Mouse (Mus musculus): ENCODE results near the gene Trappc1.
"Not testable (repeated sequence)": the region's sequence is repeated elsewhere in the genome, so short reads cannot be mapped to it uniquely, and the experiment has no call there.

Gene Trappc1

GRCm38 (mm10) chr11:69323667-69324111, at the start of gene Trappc1, which contains the start of gene Cntrob:
TSS of gene Trappc1 (plus strand) at chr11:69323980.
TSS of gene Cntrob (minus strand) at chr11:69323775.
- peak; percentile 100 for DNase-seq (ENCODE audit: low read depth, low spot score)

GRCm38 (mm10) chr11:69275650-69276049, 48.1 kb upstream of the Trappc1 start:
- no peak for DNase-seq (ENCODE audit: low read depth, low spot score)

- no peak for DNase-seq (ENCODE audit: low read depth, low spot score)
Measured at GRCm38 (mm10) chr11:69276081-69276480, 47.7 kb upstream of the Trappc1 start.

GRCm38 (mm10) chr11:69277267-69277666, 46.5 kb upstream of the Trappc1 start:
- DNase-seq (ENCODE audit: low read depth, low spot score), result no peak

GRCm38 (mm10) chr11:69291111-69291510, 32.7 kb upstream of the Trappc1 start:
- no peak for DNase-seq (ENCODE audit: low read depth, low spot score)

GRCm38 (mm10) chr11:69295286-69295685, 28.5 kb upstream of the Trappc1 start:
- no peak for DNase-seq (ENCODE audit: low read depth, low spot score)

GRCm38 (mm10) chr11:69297799-69298198, 26.0 kb upstream of the Trappc1 start:
- no peak for DNase-seq (ENCODE audit: low read depth, low spot score)

GRCm38 (mm10) chr11:69298231-69298630, 25.5 kb upstream of the Trappc1 start:
- no peak for DNase-seq (ENCODE audit: low read depth, low spot score)

GRCm38 (mm10) chr11:69302817-69303216, 21.0 kb upstream of the Trappc1 start:
- no peak for DNase-seq (ENCODE audit: low read depth, low spot score)

GRCm38 (mm10) chr11:69305291-69305690, 18.5 kb upstream of the Trappc1 start:
- DNase-seq (ENCODE audit: low read depth, low spot score), result no peak

- DNase-seq (ENCODE audit: low read depth, low spot score), result no peak
Measured at GRCm38 (mm10) chr11:69306039-69306438, 17.7 kb upstream of the Trappc1 start.

- no peak for DNase-seq (ENCODE audit: low read depth, low spot score)
Measured at GRCm38 (mm10) chr11:69311266-69311665, 12.5 kb upstream of the Trappc1 start.

- DNase-seq (ENCODE audit: low read depth, low spot score), result no peak
Measured at GRCm38 (mm10) chr11:69316361-69316760, 7.4 kb upstream of the Trappc1 start.

GRCm38 (mm10) chr11:69318000-69318399, 5.8 kb upstream of the Trappc1 start:
- not testable (repeated sequence) for DNase-seq (ENCODE audit: low read depth, low spot score)

- no peak for DNase-seq (ENCODE audit: low read depth, low spot score)
Measured at GRCm38 (mm10) chr11:69321580-69321979, 2.2 kb upstream of the Trappc1 start.

GRCm38 (mm10) chr11:69322010-69322409, 1.8 kb upstream of the Trappc1 start:
- DNase-seq (ENCODE audit: low read depth, low spot score), result no peak

GRCm38 (mm10) chr11:69322693-69323471, 898 bp upstream of the Trappc1 start:
- DNase-seq (ENCODE audit: low read depth, low spot score), result peak; percentile 16

GRCm38 (mm10) chr11:69324749-69325148, 969 bp downstream of the Trappc1 start:
- no peak for DNase-seq (ENCODE audit: low read depth, low spot score)

- DNase-seq (ENCODE audit: low read depth, low spot score), result peak; percentile 93
Measured at GRCm38 (mm10) chr11:69325628-69326407, 2.0 kb downstream of the Trappc1 start, which contains the start of gene Kcnab3. TSS of gene Kcnab3 (plus strand) at chr11:69326258.

GRCm38 (mm10) chr11:69326408-69327156, 2.8 kb downstream of the Trappc1 start:
- no peak for DNase-seq (ENCODE audit: low read depth, low spot score)

GRCm38 (mm10) chr11:69327157-69327442, 3.3 kb downstream of the Trappc1 start:
- peak; percentile 32 for DNase-seq (ENCODE audit: low read depth, low spot score)

GRCm38 (mm10) chr11:69327648-69328047, 3.9 kb downstream of the Trappc1 start:
- DNase-seq (ENCODE audit: low read depth, low spot score), result no peak

Data from CD4-positive helper T cell, adult 2 months (primary cell).